Comparison of ENCODE assay signal across 9 mouse cellular contexts in genomic region chr4:130568043-130568978, GRCm38 (mm10). TPM values are rescaled to one million over a fixed set of nuclear protein-coding genes. Genes with fewer than 3 reads are reported as not detected.
DNase-seq lines count a peak whose midpoint lies in the region; TF ChIP-seq lines count a peak whose summit lies in the region.
"Had no signal": no experiment of that assay in that cellular context is flagged by ENCODE, and none has a peak within 500 bp of the region (broad histone marks: within the 10 kb centered on the region; RNA-seq: fewer than 3 reads in every experiment).

No protein-coding gene starts in this region.

- no peak for TF ChIP-seq CTCF in layer of hippocampus, adult 2 months (conservative IDR thresholded peaks at IDR 0.05)
- no peak for TF ChIP-seq CTCF in cortical plate, adult 2 months (IDR thresholded peaks at IDR 0.05; ENCODE audit: extremely low read depth, insufficient read depth, low read length)

- H3K4me3 ChIP-seq in layer of hippocampus, adult 2 months, result no peak overlapping the region
- H3K4me3 ChIP-seq in cortical plate, adult 2 months (ENCODE audit: insufficient read depth, low read length), result no peak overlapping the region
- H3K4me3 ChIP-seq: kidney, embryonic 15.5 days had no signal

- peak; percentile 56 for DNase-seq in cerebellum, adult 9-11 months
- no peak for DNase-seq in cerebellum, adult 9-10 months
- no peak for DNase-seq in layer of hippocampus, adult 2 months (ENCODE audit: low spot score in 2 of 2)
- DNase-seq in layer of hippocampus, postnatal 10 days (ENCODE audit: low spot score in 2 of 2), result no peak
- peak; percentile 63 for DNase-seq in mesoderm, embryonic 11.5 days (ENCODE audit: low read depth, low spot score)
- no peak for DNase-seq in B cell, adult 2 months
- no peak for DNase-seq in ovary, postnatal 14 days (ENCODE audit: low spot score)

- peak overlapping the region; percentile 81 for H3K27ac ChIP-seq in layer of hippocampus, adult 2 months
- peak overlapping the region; percentile 73 for H3K27ac ChIP-seq in cortical plate, adult 2 months (ENCODE audit: insufficient read depth, low read length)
- H3K27ac ChIP-seq: kidney, embryonic 15.5 days had no signal

- no peak for TF ChIP-seq POLR2A in cortical plate, adult 2 months (IDR thresholded peaks at IDR 0.05; ENCODE audit: extremely low read depth, insufficient read depth, low read length)

- 0 out of 2 replicates have a peak, but pooled peaks cover 2% of the 10 kb centered on the region for H3K4me1 ChIP-seq in cortical plate, adult 2 months (ENCODE audit: control insufficient read depth, insufficient read depth, low read length)

RNA-seq across cellular contexts. Expression of gene Nkain1, which starts 5.7 kb away (rescaled TPM):
- total RNA-seq in layer of hippocampus, adult 2 months (2021), result 10 to 100 TPM; 34.5 to 35.5 TPM
- total RNA-seq in layer of hippocampus, postnatal 10 days (2021), result 10 to 100 TPM; 64.8 to 68.8 TPM
- polyA plus RNA-seq in cortical plate, adult 2 months (2012; rRNA removed), result 40.5 and 42.0 TPM in 2 replicates

Comparison
In these comparisons a context has a peak if more than half of its experiments do, and no peak if none do; other contexts are left out.
1. DNase-seq: peak in cerebellum, adult 9-11 months (single experiment) and mesoderm, embryonic 11.5 days (single experiment); none in cerebellum, adult 9-10 months (single experiment), layer of hippocampus, adult 2 months (0 of 2), layer of hippocampus, postnatal 10 days (0 of 2), B cell, adult 2 months (0 of 2) and ovary, postnatal 14 days (single experiment).